Mouse (Mus musculus) embryonic fibroblast, embryonic 13.5 days (primary cell): Measurements from ENCODE around the gene Wdr43. TPM values are rescaled to one million over a fixed set of nuclear protein-coding genes. Genes with fewer than 3 reads are reported as not detected.

Experiments
- H3K27ac ChIP-seq: 2 replicates; pipeline ENCODE4 v1.5.1; 2012; ENCODE audit warnings: low read length, control low read depth, inconsistent platforms; ENCODE audit not compliant: insufficient read depth
- H3K4me1 ChIP-seq: 2 replicates; pipeline ENCODE4 v1.6.1; 2011; ENCODE audit warnings: low read length; ENCODE audit not compliant: control insufficient read depth, insufficient read depth
- H3K4me3 ChIP-seq: 2 replicates; pipeline ENCODE4 v1.5.1; 2011; ENCODE audit warnings: mild to moderate bottlenecking, control low read depth, low read length; ENCODE audit not compliant: insufficient read depth
- CTCF ChIP-seq: IDR thresholded peaks from 2 replicates; pipeline ENCODE4 v1.5.1; 2011; ENCODE audit warnings: mild to moderate bottlenecking, control low read depth, low read length, moderate library complexity, borderline replicate concordance; ENCODE audit not compliant: insufficient read depth
- POLR2A ChIP-seq: IDR thresholded peaks from 2 replicates; pipeline ENCODE4 v1.6.1; 2011; ENCODE audit warnings: low read depth, mild to moderate bottlenecking, control low read depth, low read length, moderate library complexity
- polyA plus RNA-seq: library from polyadenylated mRNA; stranded (reverse); fragments of >200 nt; gene quantifications from 2 replicates; pipeline ENCODE4 v1.2.4, GENCODE M21; 2011; ENCODE audit warnings: low read depth; ENCODE audit not compliant: missing spikeins, insufficient read length

The Wdr43 gene
- 99.2 and 118 TPM in 2 replicates for polyA plus RNA-seq

DNA sequence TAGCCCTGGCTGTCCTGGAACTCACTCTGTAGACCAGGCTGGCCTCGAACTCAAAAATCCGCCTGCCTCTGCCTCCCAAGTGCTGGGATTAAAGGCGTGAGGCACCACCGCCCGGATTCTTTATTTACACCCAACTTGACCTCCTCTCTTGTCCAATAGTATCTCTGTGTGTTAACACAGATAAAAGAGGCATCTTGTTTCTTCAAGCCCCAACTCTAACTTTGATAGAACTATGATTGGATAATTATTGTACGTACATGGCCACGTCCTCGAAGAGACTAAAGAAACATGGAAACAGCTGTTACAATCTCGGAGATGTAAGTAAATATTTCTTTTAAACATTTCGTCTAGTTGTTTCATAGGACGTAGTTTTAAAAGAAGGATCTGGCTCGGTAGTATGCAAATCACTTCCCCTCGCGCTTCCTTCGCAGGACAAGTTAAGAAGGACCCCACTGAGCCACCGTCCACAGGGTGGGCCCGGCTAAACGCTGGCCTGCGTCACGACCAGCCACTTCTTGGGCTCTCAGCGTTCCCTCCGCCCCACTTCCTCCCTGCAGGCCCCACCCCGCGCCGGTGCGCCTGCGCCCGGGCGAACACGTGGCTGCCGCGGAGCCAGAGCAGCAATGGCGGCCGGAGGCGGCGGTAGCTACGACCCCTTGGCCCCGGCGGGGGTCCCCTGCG lies at the start of gene Wdr43:
Wdr43 (plus strand) TSS at position 258 of the 681 bp plus-strand sequence.
- H3K4me3 ChIP-seq, result peak within 1 kb of the TSS; percentile 99
- TF ChIP-seq CTCF (no peak), POLR2A (peak; percentile 83)
- H3K4me1 ChIP-seq, result peaks cover 7% of the 10 kb centered on the region; the same call in 1 of the 2 replicates
- H3K27ac ChIP-seq, result peak within 1 kb of the TSS; percentile 28; the same call in 1 of the 2 replicates

DNA sequence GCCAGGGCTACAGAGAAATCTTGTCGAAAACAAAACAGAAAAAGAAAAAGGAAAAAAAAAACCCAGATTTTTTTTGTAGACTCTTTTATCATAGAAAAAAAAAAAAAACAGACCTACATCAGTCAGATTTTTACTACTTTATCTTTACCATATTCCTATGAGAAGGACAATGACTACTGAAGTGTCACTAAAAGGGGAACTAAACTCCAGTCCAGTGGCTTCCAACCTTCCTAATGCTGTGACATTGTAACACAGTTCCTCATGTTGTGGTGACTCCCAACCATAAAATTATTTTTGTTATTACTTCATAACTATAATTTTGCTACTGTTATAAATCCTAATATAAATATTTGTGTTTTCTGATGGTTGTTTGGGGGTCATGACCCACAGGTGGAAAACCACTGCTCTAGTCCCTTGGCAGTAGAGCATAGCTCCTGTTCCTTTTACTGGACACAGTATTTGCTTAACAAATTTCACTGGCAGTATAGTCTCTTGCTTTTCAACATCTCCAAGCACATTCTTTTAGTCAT lies 36.5 kb upstream of the Wdr43 start:
- no peak overlapping the region for H3K4me3 ChIP-seq
- H3K27ac ChIP-seq, result no peak overlapping the region
- H3K4me1 ChIP-seq, result no peaks in the 10 kb centered on the region
- TF ChIP-seq CTCF, result no peak
- TF ChIP-seq POLR2A, result no peak

DNA sequence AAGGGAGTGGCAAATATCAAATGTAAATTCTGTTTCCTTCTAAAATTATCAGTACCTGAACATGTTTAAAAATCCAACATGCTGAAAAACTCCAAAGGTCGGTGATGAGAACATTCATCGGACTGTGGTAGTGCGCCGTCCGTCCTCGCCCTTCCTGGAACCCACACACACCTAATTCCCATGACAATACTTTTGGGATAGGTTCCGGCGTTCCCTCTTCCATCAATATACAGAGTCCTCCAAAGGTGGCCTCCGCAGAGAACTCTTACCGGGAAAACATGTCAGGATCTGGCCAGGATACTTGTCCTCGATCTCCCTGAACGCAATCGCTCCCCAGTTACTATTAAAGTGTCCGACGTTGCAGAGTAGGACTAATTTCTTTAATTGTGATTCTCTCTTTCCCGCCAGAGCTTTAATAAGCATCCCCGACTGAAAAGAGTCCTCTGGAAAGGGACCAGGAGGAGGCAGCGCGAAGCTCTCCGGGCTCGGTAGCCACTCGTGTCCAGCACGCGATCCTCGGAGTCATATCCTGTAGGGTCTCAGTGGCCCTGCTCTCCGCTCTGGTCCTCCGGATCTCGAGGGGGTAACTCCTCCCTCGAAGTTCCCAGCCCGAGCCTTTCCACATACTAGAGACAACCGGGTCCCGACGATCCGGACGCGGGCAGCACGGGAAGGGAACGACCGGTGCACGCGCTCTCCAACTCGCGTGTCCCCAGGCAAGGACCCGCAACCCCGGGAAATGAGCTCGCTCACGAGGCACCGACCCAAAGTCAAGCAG lies 17.6 kb upstream of the Wdr43 start:
- Histone ChIP-seq H3K4me1 (peaks cover 3% of the 10 kb centered on the region), H3K27ac (0 out of 2 replicates have a peak overlapping the region, but pooled peaks have one; percentile 21), H3K4me3 (peak overlapping the region; percentile 76)
- no peak for TF ChIP-seq CTCF

DNA sequence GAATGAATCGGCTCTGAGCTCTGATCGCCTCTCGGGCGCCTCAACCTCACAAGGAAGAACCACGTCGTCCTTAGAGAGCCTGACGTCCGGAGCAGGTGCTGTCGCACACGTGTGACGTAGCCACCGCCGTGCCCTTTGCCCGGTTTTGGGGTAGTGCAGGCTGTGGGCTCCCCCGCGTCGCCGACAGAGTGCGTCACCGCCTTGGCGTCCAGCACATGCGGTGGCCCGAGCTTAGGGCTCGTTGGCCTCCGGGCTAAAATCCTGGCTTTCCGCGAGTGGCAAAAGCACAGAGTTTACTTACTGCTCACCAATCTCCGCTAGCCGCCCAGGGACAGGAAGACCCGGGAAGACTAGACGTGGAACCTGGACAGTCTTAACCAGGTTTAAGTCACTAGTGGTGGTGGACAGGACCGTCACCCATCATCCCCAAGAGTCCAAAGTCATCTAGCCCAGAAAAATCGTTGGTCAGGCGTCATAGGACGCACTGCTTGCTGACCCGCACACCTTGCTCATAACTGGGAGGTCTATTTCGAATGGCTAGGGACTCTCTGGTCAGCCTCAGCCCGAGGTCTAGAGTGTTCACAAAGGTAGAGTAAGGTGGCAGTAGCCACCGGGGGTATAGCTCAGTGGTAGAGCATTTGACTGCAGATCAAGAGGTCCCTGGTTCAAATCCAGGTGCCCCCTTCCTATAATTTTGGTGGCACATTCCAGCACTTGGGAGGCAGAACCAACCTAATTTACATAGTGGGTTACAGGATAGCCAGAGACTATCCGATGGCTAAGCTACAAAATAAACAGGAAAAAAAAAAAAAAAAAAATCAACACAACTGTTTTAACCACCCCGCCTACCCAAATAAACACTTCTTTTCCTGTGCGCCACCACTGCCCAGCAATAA lies 16.8 kb upstream of the Wdr43 start:
- Histone ChIP-seq H3K4me3 (peak overlapping the region; percentile 76), H3K4me1 (peaks cover 3% of the 10 kb centered on the region), H3K27ac (0 out of 2 replicates have a peak overlapping the region, but pooled peaks have one; percentile 21)
- TF ChIP-seq CTCF (no peak), POLR2A (peak; percentile 62)

DNA sequence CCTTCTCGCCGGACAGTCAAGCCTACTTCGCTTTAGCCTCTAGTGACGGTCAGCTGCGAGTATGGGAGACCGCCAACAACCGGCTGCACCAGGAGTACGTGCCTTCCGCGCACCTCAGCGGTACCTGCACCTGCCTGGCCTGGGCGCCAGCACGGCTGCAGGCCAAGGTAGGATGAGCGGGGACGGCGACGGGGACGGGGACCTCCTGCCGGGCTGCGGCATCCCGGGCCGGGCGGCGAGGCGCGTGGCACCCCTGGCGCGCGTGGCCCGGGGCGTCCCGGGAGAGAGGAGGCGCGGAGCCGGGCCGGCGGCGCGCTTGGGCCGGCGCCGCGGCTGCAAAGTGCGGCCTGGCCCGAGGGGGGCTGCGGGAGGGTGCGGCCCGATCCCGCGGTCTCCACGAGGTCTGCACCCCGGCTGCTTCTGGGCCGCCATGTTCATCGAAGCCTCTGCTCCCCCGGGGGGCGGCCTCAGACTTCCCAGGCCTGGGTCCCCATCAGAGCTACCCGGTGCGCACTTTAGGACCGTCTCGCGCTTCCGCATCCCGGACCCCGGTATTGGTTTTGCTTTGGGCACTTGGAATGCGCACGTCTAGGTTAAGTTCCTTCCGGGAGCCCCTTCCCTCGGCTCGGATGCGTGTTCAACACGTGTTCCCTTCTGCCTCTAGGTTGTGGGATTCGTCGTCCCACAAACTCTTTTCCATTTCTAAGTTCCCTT lies 781 bp downstream of the Wdr43 start:
- Histone ChIP-seq H3K4me3 (peak overlapping the region; percentile 99), H3K27ac (no peak overlapping the region), H3K4me1 (peaks cover 7% of the 10 kb centered on the region; the same call in 1 of the 2 replicates)
- TF ChIP-seq POLR2A (no peak; the same call in 1 of the 2 replicates), CTCF (no peak)

DNA sequence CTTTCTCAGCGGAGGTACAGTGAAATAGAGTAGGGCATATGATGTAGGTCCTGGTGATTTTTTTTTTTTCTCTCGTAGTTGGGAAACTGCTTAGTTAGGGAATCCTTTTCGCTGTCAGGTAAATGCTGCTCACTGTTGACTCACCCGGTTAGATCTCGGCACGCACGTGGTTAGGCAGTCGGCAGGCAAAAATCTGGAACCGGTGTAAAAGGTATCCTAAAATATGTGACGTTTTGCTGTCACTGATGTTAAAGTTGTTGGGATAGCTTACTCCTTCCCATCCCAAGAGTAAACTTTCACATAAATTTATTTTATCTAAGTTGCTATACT lies 1.3 kb downstream of the Wdr43 start:
- H3K4me1 ChIP-seq, result peaks cover 7% of the 10 kb centered on the region; the same call in 1 of the 2 replicates
- no peak overlapping the region for H3K27ac ChIP-seq
- TF ChIP-seq POLR2A, result no peak
- TF ChIP-seq CTCF, result no peak
- peak overlapping the region; percentile 99 for H3K4me3 ChIP-seq

DNA sequence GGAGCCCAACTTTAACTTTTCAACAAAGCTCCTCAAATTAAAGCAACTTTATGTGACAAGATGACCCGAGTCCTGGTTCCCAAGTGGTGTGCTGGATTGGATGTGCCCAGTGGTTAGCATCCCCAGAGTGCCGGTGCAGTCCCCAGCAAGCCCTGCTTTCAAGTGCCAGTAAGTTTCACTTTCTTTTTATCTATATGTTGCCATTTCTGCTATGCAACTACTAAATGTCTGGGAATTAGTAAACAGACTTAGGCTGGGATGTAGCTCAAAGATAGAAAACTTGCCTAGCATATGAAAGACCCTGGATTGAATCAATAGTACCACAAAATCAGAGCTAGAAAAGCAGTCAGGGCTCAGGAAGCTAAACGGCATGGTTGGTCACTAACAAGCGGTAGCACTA lies 2.3 kb downstream of the Wdr43 start:
- TF ChIP-seq CTCF (no peak), POLR2A (no peak)
- peak overlapping the region; percentile 99 for H3K4me3 ChIP-seq
- H3K4me1 ChIP-seq, result peaks cover 7% of the 10 kb centered on the region; the same call in 1 of the 2 replicates
- no peak overlapping the region for H3K27ac ChIP-seq

DNA sequence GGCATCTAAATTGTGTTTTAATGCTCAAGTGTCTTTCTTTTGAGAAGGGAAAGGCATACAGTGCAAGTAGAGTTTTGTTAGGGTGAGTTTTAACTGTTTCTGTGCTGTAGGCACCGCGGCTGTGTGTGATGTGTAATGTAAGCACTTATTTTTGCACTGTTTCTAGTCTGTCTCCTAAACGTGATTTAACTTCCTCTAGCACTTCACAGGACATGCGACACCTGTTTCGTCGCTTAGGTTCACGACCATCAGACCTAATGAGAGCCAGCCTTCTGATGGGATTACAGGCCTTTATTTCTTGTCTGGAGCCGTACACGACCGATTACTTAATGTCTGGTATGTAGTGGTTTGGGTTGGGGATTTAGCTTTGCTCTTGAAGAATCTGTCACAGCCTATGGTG lies 16.1 kb downstream of the Wdr43 start:
- H3K4me1 ChIP-seq, result peaks cover 2% of the 10 kb centered on the region; the same call in 1 of the 2 replicates
- TF ChIP-seq CTCF, result no peak
- no peak for TF ChIP-seq POLR2A
- no peak overlapping the region for H3K4me3 ChIP-seq
- no peak overlapping the region for H3K27ac ChIP-seq

DNA sequence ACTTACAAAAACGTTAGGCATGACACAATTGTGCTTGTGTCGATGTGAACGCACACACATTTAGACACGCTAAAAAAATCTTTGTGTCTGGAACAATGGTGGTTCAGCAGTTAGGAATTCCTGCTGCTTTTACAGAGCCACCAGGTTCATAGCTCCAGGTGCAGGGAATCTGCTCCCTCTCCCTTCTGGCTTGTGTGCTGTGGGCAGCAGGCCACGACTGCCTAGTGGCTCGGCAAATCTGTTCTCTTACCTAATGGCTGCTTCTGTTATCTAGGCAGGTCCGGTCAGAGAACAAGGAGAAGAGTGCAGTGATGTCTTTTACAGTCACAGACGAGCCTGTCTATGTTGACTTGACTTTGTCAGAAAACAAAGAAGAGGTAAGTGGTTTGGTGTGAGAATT lies 17.7 kb downstream of the Wdr43 start:
- Histone ChIP-seq H3K4me1 (no peaks in the 10 kb centered on the region), H3K27ac (no peak overlapping the region), H3K4me3 (no peak overlapping the region)
- TF ChIP-seq POLR2A (no peak), CTCF (no peak)
